Mouse (Mus musculus) T-cell, adult 2 months (primary cell): ENCODE measurements around the gene Esp4.
"Not testable (repeated sequence)": the region's sequence is repeated elsewhere in the genome, so short reads cannot be mapped to it uniquely, and the experiment has no call there.

Experiments
- DNase-seq: peaks from one replicate; pipeline ENCODE4 v3.0.0; 2022; ENCODE audit warnings: low spot score

Esp4 gene

GRCm38 (mm10) chr17:40598294-40598693 is at the start of gene Esp4:
TSS of gene Esp4 (plus strand) at chr17:40598594.
- DNase-seq, result no peak

GRCm38 (mm10) chr17:40553470-40553869 is 44.9 kb upstream of the Esp4 start:
- no peak for DNase-seq

GRCm38 (mm10) chr17:40561207-40561606 is 37.2 kb upstream of the Esp4 start, which contains the start of gene Esp6:
TSS of gene Esp6 (plus strand) at chr17:40561507.
- DNase-seq, result no peak

- not testable (repeated sequence) for DNase-seq
Observed at GRCm38 (mm10) chr17:40583906-40584305, 14.5 kb upstream of the Esp4 start.

- no peak for DNase-seq
Observed at GRCm38 (mm10) chr17:40591297-40591696, 7.1 kb upstream of the Esp4 start.

GRCm38 (mm10) chr17:40631775-40632174 is 33.4 kb downstream of the Esp4 start, which contains the start of gene Esp3:
TSS of gene Esp3 (plus strand) at chr17:40632075.
- DNase-seq, result not testable (repeated sequence)
